Mouse (Mus musculus): Measurements from ENCODE around the gene Olfr1247.

DNA sequence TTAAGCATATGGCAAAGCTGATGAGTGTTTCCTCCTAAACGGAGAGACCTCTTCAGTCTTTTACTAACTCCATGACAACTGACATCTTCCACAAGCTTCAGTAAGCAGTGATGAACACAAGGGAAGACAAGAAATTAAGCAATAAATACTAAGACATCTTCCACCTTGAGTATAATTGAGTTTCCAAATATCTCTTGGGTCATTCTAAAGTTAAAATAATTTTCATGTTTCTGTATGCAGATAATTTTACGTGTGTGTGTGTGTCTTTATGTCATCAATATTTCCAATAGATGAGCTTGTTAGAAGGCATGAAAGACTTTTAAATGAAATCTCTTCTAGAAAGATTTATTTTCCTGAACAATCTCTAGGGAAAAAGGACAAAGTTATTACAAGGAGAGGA is 20.9 kb downstream of the Olfr1247 start, which contains the start of gene Olfr1246:
- TF ChIP-seq CTCF (IDR thresholded peaks at IDR 0.05; ENCODE audit: low read depth, low read length) = no peak
- no peak for TF ChIP-seq POLR2A (IDR thresholded peaks at IDR 0.05; ENCODE audit: extremely low read depth, insufficient read depth, low read length)

All from liver, adult 2 months (tissue).